Mouse (Mus musculus) adrenal gland, adult 18-20 months (tissue): Measurements from ENCODE around the gene Nefh. TPM values are rescaled to one million over a fixed set of nuclear protein-coding genes. Genes with fewer than 3 reads are reported as not detected.
A peak's percentile ranks its signal among the peaks of the same experiment; 100 is the strongest.

Source experiments
- DNase-seq, 2 experiments: peaks; one replicate each; pipeline ENCODE4 v3.0.0; 2021 to 2022; ENCODE audit warnings: low spot score in 2 of 2
- total RNA-seq, 2 experiments: library from RNA; stranded (reverse); gene quantifications; 1 replicate in 1 of 2; 2 replicates in 1 of 2; pipeline ENCODE4 v1.2.3; 2021

The Nefh gene
- total RNA-seq, 2 experiments from 2014 or later = 1.9 to 2.7 TPM

GRCm38 (mm10) chr11:4953918-4954317 is 6.1 kb upstream of the Nefh start:
- no peak for DNase-seq

GRCm38 (mm10) chr11:4953401-4953800 is 5.5 kb upstream of the Nefh start:
- no peak for DNase-seq

DNA sequence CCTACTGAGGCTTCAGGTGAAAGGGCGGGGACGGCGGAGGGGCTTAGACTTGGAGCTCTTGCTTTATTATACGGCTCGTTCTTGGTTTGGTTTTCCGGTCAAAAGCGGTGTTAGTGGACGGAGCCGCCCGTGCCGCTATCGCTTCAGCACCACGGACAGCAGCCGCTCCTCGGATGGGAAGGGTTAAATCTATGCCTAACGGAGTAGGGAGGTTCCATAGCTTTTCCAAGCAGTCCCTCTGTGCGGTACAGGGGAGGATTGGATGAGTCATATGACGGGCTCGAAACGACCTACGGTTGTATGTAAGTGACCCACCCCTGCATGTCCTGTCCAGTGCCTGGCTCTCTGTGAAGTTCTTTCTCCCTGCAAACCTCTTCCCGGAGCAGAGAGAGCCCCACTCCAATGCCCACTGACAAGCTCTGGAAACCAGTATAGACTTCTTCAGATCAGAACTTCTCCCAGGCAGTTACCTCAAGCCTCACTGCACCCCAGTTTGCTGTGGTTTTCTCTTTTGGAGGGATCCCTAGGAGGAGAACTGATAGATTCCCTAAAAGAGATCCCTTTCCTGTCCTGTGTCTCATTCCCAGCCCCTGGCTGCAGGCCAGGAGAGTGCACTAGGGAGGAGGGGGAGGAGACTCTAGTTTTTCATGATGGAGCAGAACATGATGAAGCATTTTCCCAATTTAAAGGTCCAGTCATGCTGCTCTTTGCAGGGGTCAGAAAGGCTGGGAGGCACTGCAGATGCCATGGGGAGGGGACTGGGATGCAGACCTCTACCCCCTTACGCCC is 1.6 kb upstream of the Nefh start:
- peak; percentile 42 to 51 for DNase-seq

- no peak for DNase-seq
These were observed 928 bp upstream of the Nefh start for GRCm38 (mm10) chr11:4948792-4949191.

- DNase-seq = peak; percentile 33 to 36
These were observed 684 bp downstream of the Nefh start for GRCm38 (mm10) chr11:4946947-4947812.

- no peak for DNase-seq
These were observed 1.3 kb downstream of the Nefh start for GRCm38 (mm10) chr11:4946530-4946929.

DNA sequence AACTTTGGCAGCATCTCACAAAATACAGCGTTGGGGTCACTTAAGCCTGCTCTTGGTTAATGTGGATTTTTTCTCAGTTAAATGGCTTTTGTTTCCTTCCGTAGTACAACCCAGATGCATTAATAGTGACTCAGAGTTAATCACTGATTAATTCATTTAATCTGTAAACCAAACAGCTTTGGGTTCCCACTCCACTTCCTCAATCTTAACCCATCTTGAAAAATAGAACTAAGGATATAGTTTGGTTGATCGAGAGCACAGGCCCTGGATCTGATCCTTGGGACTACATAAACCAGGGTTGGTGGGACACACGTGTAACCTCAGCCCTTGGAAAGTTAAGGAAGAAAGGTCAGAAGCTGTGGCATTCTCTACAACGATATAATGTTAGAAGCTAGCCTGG is 11.6 kb downstream of the Nefh start:
- DNase-seq = no peak

- DNase-seq = peak in 1 of 2 experiments; percentile 37
These were observed 16.8 kb downstream of the Nefh start for GRCm38 (mm10) chr11:4931009-4931601.

- no peak for DNase-seq
These were observed 20.6 kb downstream of the Nefh start for GRCm38 (mm10) chr11:4927224-4927623.

- DNase-seq = no peak
These were observed 26.1 kb downstream of the Nefh start for GRCm38 (mm10) chr11:4921751-4922150.

GRCm38 (mm10) chr11:4921281-4921680 is 26.6 kb downstream of the Nefh start:
- peak in 1 of 2 experiments; percentile 18 for DNase-seq

GRCm38 (mm10) chr11:4916068-4916467 is 31.8 kb downstream of the Nefh start:
- peak; percentile 50 to 52 for DNase-seq

GRCm38 (mm10) chr11:4906231-4906630 is 41.6 kb downstream of the Nefh start:
- DNase-seq = no peak

DNA sequence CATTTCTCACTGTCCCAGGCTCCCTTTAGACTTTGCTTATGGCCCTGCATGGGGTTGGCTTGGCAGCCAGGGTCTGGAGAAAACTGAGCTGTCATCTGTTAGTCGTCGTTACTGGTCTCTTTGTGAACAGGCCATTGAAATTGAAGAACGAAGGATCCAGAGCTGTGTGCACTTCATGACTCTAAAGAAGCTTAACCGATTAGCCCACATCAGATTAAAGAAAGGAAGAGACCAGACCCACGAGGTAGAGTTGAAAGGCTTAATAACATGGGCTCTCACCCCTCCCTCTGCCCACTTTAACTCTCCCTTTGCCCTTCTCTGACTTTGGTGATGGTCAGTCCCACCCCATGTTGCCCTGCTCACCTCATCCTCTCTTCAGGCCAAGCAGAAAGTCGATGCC is 45.9 kb downstream of the Nefh start:
- DNase-seq = no peak

DNA sequence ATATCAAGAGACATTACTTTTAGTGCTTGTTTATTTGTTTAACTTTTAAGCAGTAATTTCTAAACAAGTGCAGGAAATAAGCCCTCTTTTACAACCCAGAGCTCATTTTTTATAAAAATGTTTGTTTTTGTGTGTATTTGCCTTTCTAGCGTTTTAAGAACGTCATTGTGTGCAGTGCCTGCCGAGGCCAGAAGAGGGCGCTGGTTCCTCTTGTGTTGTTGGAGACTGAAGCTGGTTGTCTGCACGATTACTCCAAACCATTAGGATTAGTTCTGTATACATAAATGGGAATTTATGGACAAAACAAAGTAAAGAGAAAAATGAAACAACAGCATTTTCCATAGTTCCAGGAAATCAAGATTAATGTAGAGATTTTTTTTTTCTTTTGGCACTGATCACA is 47.4 kb downstream of the Nefh start:
- no peak for DNase-seq

- DNase-seq = peak; percentile 68 to 70
These were observed 52.7 kb downstream of the Nefh start, which contains the start of gene Thoc5 for GRCm38 (mm10) chr11:4894848-4895816. Gene Thoc5, plus strand, starts transcription at chr11:4895320.
